ENCODE assay signal across 10 mouse cellular contexts in genomic region chr12:83713749-83714148, GRCm38 (mm10). TPM values are rescaled to one million over a fixed set of nuclear protein-coding genes. Genes with fewer than 3 reads are reported as not detected.
DNase-seq lines count a peak whose midpoint lies in the region.
"Had no signal": no experiment of that assay in that cellular context is flagged by ENCODE, and none has a peak within 500 bp of the region (broad histone marks: within the 10 kb centered on the region; RNA-seq: fewer than 3 reads in every experiment).

No protein-coding gene starts in this region.

- H3K9me3 ChIP-seq in heart, embryonic 10.5 days: no peaks in the 10 kb centered on the region
- H3K9me3 ChIP-seq: embryonic facial prominence, embryonic 15.5 days; liver, embryonic 15.5 days had no signal

- H3K27ac ChIP-seq in heart, embryonic 10.5 days: no peak overlapping the region
- H3K27ac ChIP-seq: embryonic facial prominence, embryonic 15.5 days; liver, embryonic 15.5 days had no signal

- no peaks in the 10 kb centered on the region for H3K27me3 ChIP-seq in heart, embryonic 10.5 days (ENCODE audit: insufficient read depth, poor library complexity, severe bottlenecking)
- H3K27me3 ChIP-seq: embryonic facial prominence, embryonic 15.5 days; liver, embryonic 15.5 days had no signal

- intact Hi-C loops in heart, postnatal 14 days (cut with DNase I): loop anchor here (1.0 to 10.0 kb wide), 3 partner anchors 58 to 341 kb away; partner anchors contain the start of gene Acot3

- peaks cover 67% of the 10 kb centered on the region for H3K36me3 ChIP-seq in heart, embryonic 10.5 days

- H3K4me3 ChIP-seq in heart, embryonic 10.5 days: no peak overlapping the region
- H3K4me3 ChIP-seq: embryonic facial prominence, embryonic 15.5 days; liver, embryonic 15.5 days had no signal

- peak; percentile 32 to 70 for DNase-seq in heart, postnatal 14 days
- DNase-seq in heart, embryonic 10.5 days (ENCODE audit: low spot score): no peak
- DNase-seq in thymus, postnatal 0 days (ENCODE audit: low spot score): peak; percentile 54
- DNase-seq in thymus, postnatal 36 days: no peak
- peak; percentile 57 to 62 for DNase-seq in cerebellum, adult 18-20 months
- peak; percentile 69 to 72 for DNase-seq in kidney, postnatal 36 days
- DNase-seq in retina, postnatal 7 days (ENCODE audit: low read depth, low spot score): peak; percentile 34
- no peak for DNase-seq in urinary bladder, adult 18-20 months (ENCODE audit: low spot score in 2 of 2)

- H3K4me1 ChIP-seq in heart, embryonic 10.5 days: no peaks in the 10 kb centered on the region
- H3K4me1 ChIP-seq: embryonic facial prominence, embryonic 15.5 days had no signal

- WGBS in heart, embryonic 10.5 days: 52% methylated on average over 2 of the region's 2 CpGs

RNA-seq across cellular contexts. Expression of gene Psen1, which starts 25.8 kb away (rescaled TPM):
- 10 to 100 TPM; 31.7 to 37.3 TPM for total RNA-seq in heart, postnatal 14 days (2021)
- 52.9 and 60.4 TPM in 2 replicates for polyA plus RNA-seq in heart, embryonic 10.5 days (2016; fragmentation: Nextera tagmentation; extraction: Ambion mirVana)
- polyA plus RNA-seq in thymus, postnatal 0 days (2015; fragmentation: Nextera tagmentation; extraction: Ambion mirVana): 57.2 and 58.9 TPM in 2 replicates

RNA-seq across cellular contexts. Expression of gene Papln, which starts 49.7 kb away (rescaled TPM):
- 10 to 100 TPM; 21.8 to 24.8 TPM for total RNA-seq in heart, postnatal 14 days (2021)
- polyA plus RNA-seq in heart, embryonic 10.5 days (2016; fragmentation: Nextera tagmentation; extraction: Ambion mirVana): 0.15 and 0.38 TPM in 2 replicates
- polyA plus RNA-seq in thymus, postnatal 0 days (2015; fragmentation: Nextera tagmentation; extraction: Ambion mirVana): 0.22 and 0.24 TPM in 2 replicates

Comparison
In these comparisons a context has a peak if more than half of its experiments do, and no peak if none do; other contexts are left out.
1. DNase-seq: peak in heart, postnatal 14 days (2 of 2), thymus, postnatal 0 days (single experiment), cerebellum, adult 18-20 months (2 of 2), kidney, postnatal 36 days (2 of 2) and retina, postnatal 7 days (single experiment); none in heart, embryonic 10.5 days (single experiment), thymus, postnatal 36 days (0 of 2) and urinary bladder, adult 18-20 months (0 of 2).